Mouse (Mus musculus): ENCODE measurements around the gene Prkch.
A peak's percentile ranks its signal among the peaks of the same experiment; 100 is the strongest.

The Prkch gene

DNA sequence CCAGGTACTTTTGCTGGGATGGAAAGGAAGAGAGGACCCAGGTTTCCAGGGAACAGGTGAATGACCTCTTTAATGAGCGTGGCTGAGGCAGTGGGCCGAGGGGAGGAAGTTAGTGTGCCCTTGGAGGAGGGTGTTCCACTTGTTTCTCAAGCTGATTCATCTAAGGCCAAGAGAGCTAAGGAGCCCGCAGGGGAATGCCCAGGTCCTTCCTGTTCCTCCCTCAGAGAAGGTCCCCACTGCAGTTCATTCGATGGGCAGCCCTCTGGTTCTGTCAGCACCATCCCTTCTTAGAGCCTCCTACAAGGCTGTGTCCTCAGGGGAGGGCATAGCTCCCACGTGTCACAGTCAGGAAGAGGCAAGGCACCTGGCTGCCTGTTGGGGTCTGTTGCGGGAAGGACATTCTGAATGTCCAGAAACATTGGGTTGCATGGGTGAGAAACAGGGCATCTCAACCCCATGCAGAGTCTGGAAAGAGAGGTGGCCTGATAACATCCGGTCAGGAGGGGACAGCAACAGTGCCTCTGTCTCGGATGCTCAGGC lies 26.3 kb downstream of the Prkch start:
- peak; percentile 58 for DNase-seq (ENCODE audit: low spot score)

DNA sequence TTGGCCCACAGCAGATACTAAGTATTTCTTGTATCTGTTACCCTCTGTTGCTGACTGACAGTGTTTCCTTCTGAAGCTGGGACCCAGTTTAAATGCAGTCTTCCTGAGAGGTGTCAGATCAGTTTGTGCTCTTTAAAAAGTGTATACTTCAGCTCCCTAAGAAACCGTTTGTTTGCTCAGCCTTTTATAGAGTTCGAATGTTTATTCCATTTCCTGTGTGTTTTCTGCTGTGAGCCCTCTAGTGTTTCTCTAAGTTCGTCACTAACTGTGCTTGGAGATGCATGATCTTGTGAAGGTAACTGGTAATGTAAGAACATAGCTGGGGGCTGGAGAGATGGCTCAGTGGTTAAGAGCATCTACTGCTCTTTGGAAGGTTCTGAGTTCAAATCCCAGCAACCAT lies 27.1 kb downstream of the Prkch start:
- DNase-seq (ENCODE audit: low spot score) = peak; percentile 68

DNA sequence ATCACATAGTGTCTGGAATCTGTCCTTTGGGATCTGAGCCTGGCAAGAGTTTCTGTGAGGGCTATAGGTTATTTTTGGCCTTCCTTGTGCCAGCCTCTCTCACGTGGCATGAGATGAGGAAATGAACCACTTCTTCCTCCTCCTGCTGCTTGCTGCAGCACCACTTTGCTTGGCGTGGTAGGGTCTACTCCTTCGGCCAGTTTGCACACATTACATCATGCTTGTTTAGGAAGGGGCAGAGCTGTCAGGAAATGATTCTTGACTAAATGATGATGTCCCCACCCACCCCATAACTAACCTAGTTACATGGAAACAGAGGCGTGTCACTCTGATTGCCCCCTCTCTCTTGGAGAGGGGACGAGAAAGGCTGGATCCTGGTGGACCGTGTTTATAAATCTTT lies 28.6 kb downstream of the Prkch start:
- DNase-seq (ENCODE audit: low spot score) = no peak

DNA sequence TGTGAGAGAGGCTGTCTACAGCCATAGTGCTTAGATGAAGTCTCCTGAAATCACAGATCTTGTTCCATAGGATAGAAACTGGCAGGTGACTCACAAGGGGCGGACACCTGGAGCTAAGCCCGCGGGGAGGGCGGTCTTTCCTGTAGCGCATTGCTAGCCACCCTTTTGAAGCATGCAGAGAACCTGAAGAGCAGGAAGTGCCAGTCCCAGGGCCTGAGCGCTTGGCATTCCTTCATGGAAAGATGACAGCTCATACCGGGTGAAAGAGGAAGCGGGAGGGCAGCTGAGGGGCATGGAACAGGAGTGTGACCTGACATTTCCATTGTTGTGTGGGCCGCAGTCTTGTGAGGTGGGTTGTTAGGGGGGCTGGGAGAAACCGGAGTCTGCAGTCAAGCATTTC lies 33.1 kb downstream of the Prkch start:
- no peak for DNase-seq (ENCODE audit: low spot score)

DNA sequence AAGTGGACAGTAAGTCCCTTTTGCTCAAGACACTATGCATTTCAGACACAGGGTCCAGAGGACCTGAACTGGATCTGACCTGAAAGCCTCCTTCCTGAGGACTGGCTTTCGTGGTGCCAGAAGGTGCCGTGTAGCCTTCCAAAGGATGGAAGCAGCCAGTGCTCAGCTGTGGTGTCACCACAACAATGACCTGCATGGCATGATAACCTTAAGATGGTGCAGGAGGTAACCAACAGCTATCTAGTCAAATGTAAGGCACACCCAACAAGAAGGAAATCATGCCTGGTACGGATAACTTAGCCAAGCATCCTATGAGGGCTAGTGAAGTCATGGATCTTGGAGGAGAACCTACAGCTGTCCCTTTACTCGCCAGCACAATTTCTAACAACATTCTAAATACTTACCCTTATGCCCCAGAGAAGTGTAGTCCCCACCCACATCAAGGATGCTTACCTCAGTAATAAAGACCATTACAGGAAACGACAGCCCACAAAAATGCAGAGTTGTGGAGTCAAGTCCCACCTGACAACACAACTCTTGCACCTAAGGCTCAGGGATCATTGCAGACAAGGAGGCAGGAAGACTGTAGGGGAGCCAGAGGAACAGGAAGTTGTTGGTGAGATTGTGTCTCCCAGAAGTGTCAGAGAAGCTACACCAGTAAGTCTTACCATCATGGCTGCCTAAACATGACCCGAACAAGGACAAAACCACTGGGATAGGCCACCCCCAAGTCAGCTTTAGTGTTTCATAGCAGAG lies 40.9 kb downstream of the Prkch start:
- peak; percentile 65 for DNase-seq (ENCODE audit: low spot score)

DNA sequence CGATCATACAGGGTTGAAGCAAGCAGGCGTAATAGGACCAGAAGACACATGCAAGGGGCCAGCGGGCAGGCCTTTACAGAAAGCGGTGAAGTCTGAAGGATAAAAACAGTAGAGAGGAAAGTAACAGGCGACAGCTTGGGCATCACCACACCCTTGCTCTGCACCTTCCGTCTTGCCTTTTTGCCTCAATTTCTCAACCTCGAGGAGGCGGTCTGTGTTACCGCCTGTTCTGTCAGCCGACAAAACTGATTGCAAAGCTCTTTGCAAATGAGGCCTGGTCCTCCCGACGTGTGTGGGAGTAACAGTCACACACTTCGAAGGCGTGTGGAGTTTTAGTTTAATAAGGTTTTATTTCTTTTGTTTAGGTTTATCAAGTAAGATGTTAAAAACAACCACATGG lies 43.3 kb downstream of the Prkch start:
- DNase-seq (ENCODE audit: low spot score) = no peak

DNA sequence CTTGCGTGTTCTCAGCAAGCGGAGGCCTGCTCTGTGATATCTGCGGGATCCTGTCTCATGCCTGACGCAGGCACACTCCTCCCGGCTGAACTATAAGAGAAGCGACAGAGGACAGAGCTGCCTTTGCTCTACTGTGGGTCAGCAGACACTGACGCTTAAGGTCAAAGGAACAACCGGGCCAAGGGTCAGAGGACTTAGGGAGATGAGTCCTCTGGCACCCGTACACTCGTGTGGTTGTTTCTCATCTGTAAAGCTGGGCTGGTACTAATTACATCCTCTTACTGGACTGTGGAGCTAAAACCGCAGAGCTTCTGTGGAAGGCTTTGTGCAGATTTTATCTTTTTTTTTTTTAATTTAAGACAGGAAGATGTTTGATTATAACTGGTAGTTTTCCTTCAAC lies 46.0 kb downstream of the Prkch start:
- no peak for DNase-seq (ENCODE audit: low spot score)

DNA sequence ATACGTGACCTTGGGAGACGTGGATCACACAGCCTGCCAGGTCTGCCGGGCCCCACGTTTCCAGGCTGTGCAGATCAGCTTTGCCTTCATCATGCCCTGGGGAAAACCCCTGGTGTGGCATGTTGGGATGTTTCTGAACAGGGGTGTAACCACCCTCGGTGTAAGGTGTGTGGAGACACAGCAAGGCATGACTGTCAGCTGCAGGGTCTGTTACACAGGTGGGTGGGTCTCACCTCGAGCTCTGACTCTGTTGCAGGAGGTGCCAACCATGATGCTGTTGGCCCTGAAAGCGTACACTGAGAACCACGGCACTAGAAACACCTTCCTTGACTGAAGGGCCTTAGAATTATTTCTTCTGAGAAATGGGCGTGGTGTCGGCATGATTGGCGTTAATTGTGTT lies 46.6 kb downstream of the Prkch start:
- peak; percentile 64 for DNase-seq (ENCODE audit: low spot score)

DNA sequence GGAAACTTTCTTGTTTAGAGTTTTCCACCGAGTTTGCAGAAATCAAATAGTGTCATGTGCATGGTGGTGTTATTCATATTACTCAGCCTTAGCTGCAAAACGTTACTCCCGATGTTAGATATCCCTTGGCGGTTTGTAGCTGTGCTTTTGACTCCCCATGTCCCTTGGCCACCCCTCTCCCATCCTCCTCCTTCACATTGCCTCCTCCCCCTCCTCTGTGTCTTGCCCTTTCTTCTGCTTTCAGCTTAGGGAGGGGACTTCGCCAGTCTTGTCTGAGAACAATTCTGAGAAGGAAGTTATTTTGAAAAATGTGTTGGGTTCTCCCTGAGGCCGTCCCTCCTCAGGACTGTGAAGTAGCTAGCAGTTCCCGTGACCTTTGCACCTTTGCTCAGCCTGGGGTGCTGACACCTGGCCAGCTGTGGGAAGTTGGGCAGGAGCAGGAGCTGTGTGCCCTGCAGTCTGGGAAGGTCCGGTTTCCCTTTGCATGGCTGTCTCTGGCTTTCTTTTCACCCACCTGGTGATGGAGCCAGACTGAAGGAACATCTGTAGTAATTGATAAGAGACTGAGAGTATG lies 48.2 kb downstream of the Prkch start:
- DNase-seq (ENCODE audit: low spot score) = no peak

DNA sequence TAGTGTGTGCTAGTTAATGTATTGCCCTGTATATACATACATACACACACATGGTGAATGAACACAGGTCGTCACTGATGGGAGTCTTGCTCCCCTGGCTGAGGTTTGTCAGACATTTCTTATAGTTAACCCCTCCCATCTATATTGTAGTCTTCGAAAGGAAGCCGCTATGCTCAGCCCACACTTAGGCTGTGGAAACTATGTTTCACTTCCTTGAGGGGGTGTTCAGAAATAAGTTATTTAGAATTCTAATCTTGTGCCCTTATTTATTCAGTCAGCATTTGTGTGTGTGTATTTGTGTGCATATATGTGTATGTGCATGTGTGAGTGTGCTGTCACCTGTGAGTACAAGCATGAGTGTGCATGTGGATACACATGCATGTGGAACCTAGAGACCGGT lies 49.1 kb downstream of the Prkch start:
- no peak for DNase-seq (ENCODE audit: low spot score)

DNA sequence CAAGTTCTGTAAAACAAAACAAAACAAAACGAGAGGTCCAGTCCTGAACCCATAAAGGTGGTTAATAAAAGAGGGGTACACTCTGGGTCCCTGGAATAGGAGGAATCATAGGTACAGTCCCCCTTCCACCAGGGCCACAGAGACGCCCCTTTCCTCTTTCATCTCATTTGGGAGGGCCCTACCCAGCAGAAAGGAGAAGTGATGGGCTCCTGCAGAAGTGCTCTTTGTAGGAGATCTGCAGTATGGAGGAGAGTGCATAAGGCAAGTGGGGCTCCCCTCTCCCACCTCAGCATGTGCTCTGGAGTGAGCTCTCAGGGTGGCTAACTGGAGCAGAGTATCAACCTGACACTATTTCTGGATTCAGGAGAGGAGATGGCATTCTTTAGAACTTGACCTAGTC lies 55.0 kb downstream of the Prkch start:
- DNase-seq (ENCODE audit: low spot score) = no peak

DNA sequence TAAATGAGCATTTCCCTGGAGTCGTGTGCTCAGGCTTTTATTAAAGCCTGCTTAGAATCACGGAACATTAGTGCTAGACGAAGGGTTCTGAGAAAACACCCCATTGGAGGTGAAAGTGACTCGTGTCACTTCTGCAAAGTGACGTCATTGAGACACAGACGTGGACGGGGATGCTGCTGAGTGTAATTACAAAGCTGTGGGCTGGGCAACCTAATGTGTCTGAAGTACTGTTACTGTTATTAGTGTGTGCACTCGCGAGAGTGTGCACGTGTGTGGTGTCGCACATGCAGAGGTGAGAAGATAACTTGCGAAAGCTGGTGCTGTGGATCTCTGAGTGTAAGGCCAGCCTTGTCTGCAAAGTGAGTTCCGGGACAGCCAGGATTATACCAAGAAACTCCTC lies 56.6 kb downstream of the Prkch start:
- no peak for DNase-seq (ENCODE audit: low spot score)

DNA sequence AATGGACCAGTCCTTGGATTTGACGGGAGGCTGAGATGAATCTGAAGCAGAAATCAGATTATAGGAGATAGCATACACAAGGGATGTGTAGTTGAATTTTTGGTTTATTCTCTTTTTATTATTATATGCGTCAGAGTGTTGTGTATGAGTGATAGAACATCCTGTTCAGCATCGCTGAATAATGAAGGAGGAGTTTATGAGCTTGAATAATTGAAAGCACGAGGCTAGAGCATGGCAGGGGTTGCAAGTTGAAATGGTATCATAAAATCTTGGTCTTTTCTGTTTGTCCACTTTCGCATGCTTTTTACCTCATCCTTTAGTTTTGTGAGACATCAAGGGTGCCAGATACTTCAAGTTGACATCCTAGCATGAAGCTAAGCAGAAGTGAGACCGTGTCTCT lies 60.6 kb downstream of the Prkch start:
- DNase-seq (ENCODE audit: low spot score) = no peak

DNA sequence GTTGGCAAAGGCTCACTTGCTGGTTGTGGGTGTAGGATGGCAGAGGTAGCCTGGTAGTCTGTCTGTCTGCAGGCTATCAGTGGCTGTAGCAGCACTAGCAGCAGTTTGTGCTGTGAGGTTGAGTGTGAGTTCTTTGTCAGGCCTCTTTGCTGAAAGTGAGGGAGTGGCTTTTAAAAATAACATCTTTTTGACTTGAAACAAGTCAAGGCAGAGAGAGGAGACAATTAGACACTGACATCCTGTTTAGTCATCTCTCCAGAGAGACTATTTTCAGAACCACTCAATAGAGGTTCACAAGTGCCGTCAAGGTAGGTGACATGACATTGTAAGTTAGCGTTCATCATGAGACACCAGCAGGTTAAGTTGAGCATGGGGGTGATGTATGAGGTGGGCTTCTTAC lies 63.1 kb downstream of the Prkch start:
- peak; percentile 42 for DNase-seq (ENCODE audit: low spot score)

DNA sequence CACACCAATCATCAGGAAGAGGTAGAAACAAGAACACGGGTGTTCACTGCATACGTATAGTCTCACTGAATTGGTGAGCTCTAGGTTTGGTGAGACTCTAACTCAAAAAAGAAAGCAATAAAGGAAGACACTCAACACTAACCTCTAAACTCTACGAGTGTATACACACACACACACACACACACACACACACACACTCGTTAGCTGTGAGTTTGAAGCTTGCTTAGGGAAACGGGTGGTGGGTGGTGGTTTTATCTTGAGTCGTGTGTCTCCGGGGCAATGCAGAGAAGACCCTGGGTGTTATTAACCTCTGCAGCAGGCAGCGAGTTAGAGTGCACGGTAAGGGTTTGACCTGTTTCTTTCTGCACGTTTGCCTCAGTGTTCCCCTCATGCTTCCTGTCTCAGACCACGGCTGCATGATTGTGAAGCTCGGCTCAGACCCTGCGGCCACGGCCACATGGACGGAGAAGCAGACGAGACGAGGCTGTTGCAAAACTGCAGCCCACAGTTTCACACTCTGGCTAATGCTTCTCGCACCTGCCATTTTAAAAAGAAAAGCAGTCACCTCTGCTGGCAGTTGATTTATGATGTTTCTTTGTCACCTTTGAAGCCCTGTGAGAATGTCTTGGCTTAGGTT lies 72.1 kb downstream of the Prkch start:
- DNase-seq (ENCODE audit: low spot score) = peak; percentile 23

DNA sequence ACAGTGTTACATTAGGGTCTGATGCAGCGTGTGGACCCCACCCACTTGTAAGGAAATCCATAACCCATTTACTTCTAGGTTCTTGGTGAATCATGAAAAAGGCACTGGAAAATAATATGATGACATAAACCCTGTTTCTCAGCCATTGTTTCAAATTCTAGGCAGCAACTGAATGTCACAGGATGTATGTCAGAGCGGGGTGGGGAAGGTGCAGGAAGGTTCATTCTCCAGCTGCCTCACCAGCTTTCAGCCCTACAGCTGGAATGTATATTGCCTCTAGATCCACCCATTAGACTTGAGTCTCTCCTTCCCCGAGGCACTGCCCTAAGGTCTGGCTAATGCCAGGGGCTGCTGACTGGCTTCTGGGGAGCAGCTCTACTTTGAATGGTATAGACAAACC lies 78.8 kb downstream of the Prkch start:
- peak; percentile 45 for DNase-seq (ENCODE audit: low spot score)

DNA sequence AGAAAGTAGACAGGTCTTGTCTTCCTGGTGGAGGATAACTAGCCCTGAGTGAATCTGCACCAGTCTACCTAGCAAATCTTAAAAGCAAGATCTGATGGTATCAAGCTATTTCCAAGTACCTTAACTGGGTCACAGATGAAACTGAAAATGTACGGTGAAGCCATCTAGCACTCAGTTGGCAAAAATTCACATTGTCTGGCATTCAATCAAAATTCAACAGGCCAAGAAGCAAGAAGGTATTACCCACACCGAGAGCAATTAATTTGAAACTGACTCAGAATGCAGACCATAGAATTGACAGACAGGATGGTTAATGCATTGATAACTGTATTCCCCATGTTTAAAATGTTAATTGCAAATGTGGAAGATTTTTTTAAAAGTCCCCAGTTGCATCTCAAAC lies 82.1 kb downstream of the Prkch start:
- DNase-seq (ENCODE audit: low spot score) = no peak

DNA sequence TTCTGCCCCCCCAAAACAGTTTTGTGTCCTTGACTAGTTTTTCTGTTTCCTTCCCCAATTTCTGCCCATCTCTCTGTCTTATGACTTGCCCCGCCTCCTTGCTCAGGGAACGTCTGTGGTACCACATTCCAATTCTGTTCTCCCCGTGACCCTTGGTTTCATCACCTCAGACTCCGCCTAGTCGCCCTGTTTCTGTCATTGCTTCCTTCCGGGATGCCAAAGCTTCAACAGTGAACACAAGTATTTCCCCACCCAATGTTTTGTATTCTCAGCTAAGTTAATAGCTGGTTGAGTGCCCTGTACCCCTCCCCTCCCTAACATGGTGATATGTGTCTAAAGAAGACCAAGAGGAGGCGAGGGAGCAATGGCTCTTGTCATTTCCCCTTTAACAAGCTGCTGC lies 83.0 kb downstream of the Prkch start:
- DNase-seq (ENCODE audit: low spot score) = no peak

DNA sequence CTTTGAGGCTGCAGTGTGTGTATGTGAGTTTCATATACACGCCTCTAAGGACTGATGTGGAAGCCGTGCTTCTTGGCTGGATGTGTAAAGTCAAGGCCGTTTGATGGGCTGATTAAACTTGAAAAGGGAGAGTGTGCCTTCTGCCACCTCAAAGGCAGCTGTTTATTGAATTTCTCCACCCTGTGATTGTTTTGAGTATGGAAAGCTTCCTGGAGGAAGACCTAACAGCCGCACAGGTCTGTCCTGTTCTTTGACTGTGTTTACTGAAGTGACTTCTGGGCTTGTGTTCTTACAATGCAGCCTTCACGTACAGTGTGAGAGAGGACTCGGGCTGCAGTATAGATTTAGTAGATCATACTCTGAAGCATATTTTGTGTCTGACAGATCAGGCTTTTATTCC lies 86.1 kb downstream of the Prkch start:
- DNase-seq (ENCODE audit: low spot score) = peak; percentile 38

DNA sequence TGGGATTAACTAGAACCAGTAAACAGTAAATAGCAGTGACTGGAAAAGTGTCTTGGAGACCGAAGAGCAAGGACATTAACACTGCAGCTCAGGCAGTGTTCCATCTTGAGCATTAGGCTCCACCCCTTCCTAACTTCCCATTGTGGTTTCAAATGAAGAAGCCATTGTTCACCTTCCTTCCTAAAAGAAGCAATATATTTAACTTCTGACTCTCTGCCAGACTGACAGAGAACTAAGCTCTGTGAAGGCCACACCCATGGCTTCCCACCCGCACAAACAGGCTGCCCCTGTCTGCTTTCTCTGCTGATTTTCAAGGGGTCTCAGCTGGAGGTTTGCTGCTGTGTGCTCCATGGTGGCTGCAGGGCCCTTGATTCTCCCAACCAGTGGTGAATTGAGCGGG lies 86.9 kb downstream of the Prkch start:
- DNase-seq (ENCODE audit: low spot score) = no peak

DNA sequence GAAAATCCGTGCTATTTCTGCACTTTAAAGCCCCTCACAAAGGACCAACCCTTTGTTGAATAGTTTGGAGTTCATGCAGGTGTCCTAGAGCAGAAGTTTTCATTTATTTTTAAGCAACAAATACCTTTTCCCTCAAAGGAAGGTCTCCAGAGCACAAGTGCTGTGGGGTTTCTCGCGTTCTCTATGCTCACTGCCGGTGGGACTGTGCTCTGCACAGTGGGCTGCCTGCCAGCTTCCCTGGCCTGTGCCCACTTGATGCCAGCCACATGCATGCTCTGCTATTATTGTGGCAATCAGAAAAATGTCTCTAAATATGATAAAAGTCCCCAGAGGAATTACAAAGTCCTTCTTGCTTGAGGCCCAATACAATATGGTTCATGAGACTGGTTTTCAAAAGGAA lies 87.4 kb downstream of the Prkch start:
- DNase-seq (ENCODE audit: low spot score) = no peak

DNA sequence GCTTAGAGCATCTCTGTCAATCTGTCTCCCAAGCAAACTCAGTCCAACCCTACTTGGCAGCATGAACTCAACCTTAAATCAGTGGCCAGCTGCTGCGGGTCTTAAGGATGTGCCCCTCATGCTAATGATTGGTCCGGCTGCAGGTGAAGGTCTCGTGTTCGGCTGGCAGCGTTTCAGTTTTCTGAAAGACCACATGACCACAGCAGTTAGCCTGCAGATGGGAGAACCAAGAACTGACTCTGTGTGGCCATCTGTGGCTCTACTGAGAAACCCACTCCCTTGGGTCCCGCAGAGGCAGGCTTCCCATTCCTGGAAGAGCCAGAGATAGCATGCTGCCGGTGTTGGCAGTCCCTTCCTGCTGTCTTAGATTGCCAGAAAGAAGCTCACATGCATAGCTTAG lies 89.2 kb downstream of the Prkch start:
- DNase-seq (ENCODE audit: low spot score) = no peak

DNA sequence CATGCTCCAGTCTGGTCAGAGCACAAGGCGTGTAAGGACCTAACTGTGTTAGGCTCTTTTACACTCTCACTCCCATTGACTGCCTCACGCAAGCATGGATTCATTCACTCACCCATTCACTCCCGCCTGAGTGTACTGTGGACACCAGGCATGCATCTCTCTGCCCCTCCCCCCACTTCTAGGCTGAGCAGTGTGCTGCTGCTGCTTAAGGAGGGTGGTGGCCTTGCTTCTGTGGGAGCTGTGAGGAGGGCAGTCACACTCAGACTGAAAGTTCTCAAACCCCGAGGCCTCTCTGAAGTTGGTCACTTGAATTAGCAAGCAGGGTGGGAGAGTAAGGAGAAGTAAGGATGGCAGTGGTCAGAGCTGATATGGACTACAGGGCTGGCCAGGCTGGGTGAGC lies 90.6 kb downstream of the Prkch start:
- DNase-seq (ENCODE audit: low spot score) = no peak
